Mouse (Mus musculus): ENCODE measurements around the gene Ppp6r2. TPM values are rescaled to one million over a fixed set of nuclear protein-coding genes. Genes with fewer than 3 reads are reported as not detected.
A peak's percentile ranks its signal among the peaks of the same experiment; 100 is the strongest.

Gene Ppp6r2
- total and polyA plus RNA-seq, 3 experiments: 8.7 to 14.7 (median 10.3) TPM

- Histone ChIP-seq H3K79me2 (replicated peaks; ENCODE audit: control insufficient read depth, extremely low read depth, insufficient read depth, poor library complexity, severe bottlenecking) (no peaks in the 10 kb centered on the region), H3K9ac (ENCODE audit: insufficient read depth, low read depth) (no peak overlapping the region), H3K4me1 (ENCODE audit: control insufficient read depth in 1 of 2, insufficient read depth in 2 of 2) (peaks cover 14 to 24% of the 10 kb centered on the region in 2 experiments), H3K36me3 (replicated peaks in 1 of 2; ENCODE audit: control insufficient read depth in 1 of 2, insufficient read depth in 1 of 2, low read length in 1 of 2) (peaks cover 28 to 89% of the 10 kb centered on the region in 2 experiments), H3K9me3 (replicated peaks; ENCODE audit: low read length) (no peaks in the 10 kb centered on the region), H3K27me3 (replicated peaks) (no peaks in the 10 kb centered on the region), H3K4me2 (ENCODE audit: insufficient read depth, low read depth, poor library complexity, severe bottlenecking) (no peak overlapping the region), H3K27ac (ENCODE audit: insufficient read depth, low read depth) (no peak overlapping the region), H3K4me3 (replicated peaks in 1 of 3; ENCODE audit: low read depth in 2 of 3, low read length in 2 of 3, poor library complexity in 1 of 3) (no peak overlapping the region)
- peak; percentile 55 for DNase-seq (ENCODE audit: extremely low read depth)
- in situ Hi-C loops (cut with MboI; ENCODE audit: low pct_ligation_motif_present, low pct_unique_long_range_greater_than_20kb, low sequenced_read_pairs): no loop called here
- TF ChIP-seq BHLHE40 (IDR thresholded peaks at IDR 0.05; ENCODE audit: low read depth, low read length) (peak; percentile 94), USF1 (IDR thresholded peaks at IDR 0.05; ENCODE audit: low read depth, low read length) (no peak), USF2 (conservative IDR thresholded peaks at IDR 0.05; ENCODE audit: low read depth, low read length) (no peak), MYC (IDR thresholded peaks at IDR 0.05; ENCODE audit: low read depth, low read length) (peak; percentile 80), RAD21 (IDR thresholded peaks at IDR 0.05; ENCODE audit: low read depth, low read length) (no peak), MAZ (IDR thresholded peaks at IDR 0.05; ENCODE audit: low read depth, low read length) (no peak), PAX5 (IDR thresholded peaks at IDR 0.05; ENCODE audit: low read length) (no peak), CHD2 (IDR thresholded peaks at IDR 0.05; ENCODE audit: low read length) (no peak), MXI1 (IDR thresholded peaks at IDR 0.05; ENCODE audit: low read depth, low read length) (peak; percentile 74; the same call in 1 of the 2 replicates), SIN3A (IDR thresholded peaks at IDR 0.05; ENCODE audit: low read length) (no peak), MEF2A (IDR thresholded peaks at IDR 0.05; ENCODE audit: borderline replicate concordance, low read depth, low read length) (no peak), JUN (IDR thresholded peaks at IDR 0.05; ENCODE audit: insufficient read depth, low read depth, low read length) (no peak), NRF1 (IDR thresholded peaks at IDR 0.05; ENCODE audit: low read depth, low read length) (no peak), JUND (conservative IDR thresholded peaks at IDR 0.05; ENCODE audit: low read depth, low read length) (no peak), GABPA (IDR thresholded peaks at IDR 0.05; ENCODE audit: insufficient replicate concordance, low read depth, low read length) (no peak), CTCF (conservative IDR thresholded peaks at IDR 0.05 in 1 of 2, IDR thresholded peaks at IDR 0.05 in 1 of 2; ENCODE audit: low read depth in 2 of 2, low read length in 2 of 2) (no peak), ZC3H11A (IDR thresholded peaks at IDR 0.05; ENCODE audit: low read depth, low read length) (no peak), TBP (conservative IDR thresholded peaks at IDR 0.05; ENCODE audit: low read depth, low read length) (no peak), POLR2AphosphoS2 (IDR thresholded peaks at IDR 0.05; ENCODE audit: low read depth, low read length) (no peak), KAT2A (IDR thresholded peaks at IDR 0.05; ENCODE audit: insufficient replicate concordance, low read length) (no peak), CHD1 (IDR thresholded peaks at IDR 0.05; ENCODE audit: low read depth, low read length) (no peak), IRF4 (IDR thresholded peaks at IDR 0.05; ENCODE audit: low read depth, low read length) (no peak), ELF1 (IDR thresholded peaks at IDR 0.05; ENCODE audit: low read depth, low read length) (no peak), RCOR1 (conservative IDR thresholded peaks at IDR 0.05; ENCODE audit: low read depth, low read length) (no peak), E2F4 (IDR thresholded peaks at IDR 0.05; ENCODE audit: insufficient replicate concordance, low read depth, low read length) (no peak), ZMIZ1 (IDR thresholded peaks at IDR 0.05; ENCODE audit: low read depth, low read length) (no peak), MAX (IDR thresholded peaks at IDR 0.05; ENCODE audit: low read length) (peak; percentile 75), NELFE (IDR thresholded peaks at IDR 0.05; ENCODE audit: low read depth, low read length) (no peak), ZKSCAN1 (IDR thresholded peaks at IDR 0.05; ENCODE audit: borderline replicate concordance, low read depth, low read length) (no peak), SMC3 (IDR thresholded peaks at IDR 0.05; ENCODE audit: low read depth, low read length) (no peak), ZNF384 (IDR thresholded peaks at IDR 0.05; ENCODE audit: low read depth, low read length) (no peak), UBTF (IDR thresholded peaks at IDR 0.05; ENCODE audit: low read depth, low read length) (no peak), POLR2A (IDR thresholded peaks at IDR 0.05; ENCODE audit: low read depth, low read length) (no peak), TCF12 (IDR thresholded peaks at IDR 0.05; ENCODE audit: low read depth, low read length) (no peak), EP300 (IDR thresholded peaks at IDR 0.05; ENCODE audit: low read length) (0 out of 2 replicates have a peak, but pooled peaks have one; percentile 24), HCFC1 (IDR thresholded peaks at IDR 0.05; ENCODE audit: low read depth, low read length) (no peak), ETS1 (conservative IDR thresholded peaks at IDR 0.05; ENCODE audit: low read depth, low read length) (peak; percentile 27; the same call in 1 of the 2 replicates), MAFK (IDR thresholded peaks at IDR 0.05; ENCODE audit: insufficient replicate concordance, low read length) (no peak)
- dilution Hi-C loops (cut with MboI; ENCODE audit: extremely low pct_ligation_motif_present, extremely low pct_unique_long_range_greater_than_20kb, low sequenced_read_pairs): no loop called here
Measured at GRCm38 (mm10) chr15:89282546-89282945, 71.2 kb downstream of the Ppp6r2 start.
